Mouse (Mus musculus) embryonic facial prominence, embryonic 15.5 days (tissue): ENCODE measurements around the gene Tmc6. TPM values are rescaled to one million over a fixed set of nuclear protein-coding genes. Genes with fewer than 3 reads are reported as not detected.

Experiments used
- ATAC-seq: fragments of 200-750 bp; cut with Nextera tagmentation; 2 replicates; pipeline ENCODE4 v1.8.0; 2017; ENCODE audit warnings: low read depth, moderate TSS enrichment; ENCODE audit not compliant: insufficient number of reproducible peaks, low FRiP score, low TSS enrichment
- H3K27ac ChIP-seq: fragments of 300-500 bp; sonication (generic); replicated peaks from 2 replicates; pipeline ENCODE4 v1.5.1; 2015; ENCODE audit warnings: mild to moderate bottlenecking, inconsistent platforms
- H3K27me3 ChIP-seq: fragments of 300-500 bp; sonication (generic); 2 replicates; pipeline ENCODE4 v1.6.1; 2015; ENCODE audit warnings: inconsistent platforms
- H3K36me3 ChIP-seq: fragments of 300-500 bp; sonication (generic); 2 replicates; pipeline ENCODE4 v1.6.1; 2015; ENCODE audit warnings: mild to moderate bottlenecking, inconsistent platforms
- H3K4me1 ChIP-seq: fragments of 300-500 bp; sonication (generic); 2 replicates; pipeline ENCODE4 v1.6.1; 2015; ENCODE audit warnings: inconsistent platforms
- H3K4me2 ChIP-seq: fragments of 300-500 bp; sonication (generic); replicated peaks from 2 replicates; pipeline ENCODE4 v1.6.1; 2015; ENCODE audit warnings: mild to moderate bottlenecking, inconsistent platforms
- H3K4me3 ChIP-seq: fragments of 300-500 bp; sonication (generic); replicated peaks from 2 replicates; pipeline ENCODE4 v1.5.1; 2015; ENCODE audit warnings: mild to moderate bottlenecking, inconsistent platforms
- H3K9ac ChIP-seq: fragments of 300-500 bp; sonication (generic); 2 replicates; pipeline ENCODE4 v1.6.1; 2015; ENCODE audit warnings: inconsistent platforms
- H3K9me3 ChIP-seq: fragments of 300-500 bp; sonication (generic); replicated peaks from 2 replicates; pipeline ENCODE4 v1.6.1; 2016; ENCODE audit warnings: inconsistent platforms
- WGBS: fragments of 180-500 bp; shearing (Covaris S2); methylation state at CpG from one replicate; pipeline ENCODE4 v1.1.7; 2015; 5-methylcytosine and 5-hydroxymethylcytosine counted together
- polyA plus RNA-seq: library from polyadenylated mRNA; unstranded; fragments of >200 nt; fragmentation: Nextera tagmentation; extraction: Ambion mirVana; gene quantifications from 2 replicates; pipeline ENCODE4 v1.2.1, GENCODE M21; 2015

Gene Tmc6
- polyA plus RNA-seq, 1 experiment from 2014 or later: 23.2 TPM

DNA sequence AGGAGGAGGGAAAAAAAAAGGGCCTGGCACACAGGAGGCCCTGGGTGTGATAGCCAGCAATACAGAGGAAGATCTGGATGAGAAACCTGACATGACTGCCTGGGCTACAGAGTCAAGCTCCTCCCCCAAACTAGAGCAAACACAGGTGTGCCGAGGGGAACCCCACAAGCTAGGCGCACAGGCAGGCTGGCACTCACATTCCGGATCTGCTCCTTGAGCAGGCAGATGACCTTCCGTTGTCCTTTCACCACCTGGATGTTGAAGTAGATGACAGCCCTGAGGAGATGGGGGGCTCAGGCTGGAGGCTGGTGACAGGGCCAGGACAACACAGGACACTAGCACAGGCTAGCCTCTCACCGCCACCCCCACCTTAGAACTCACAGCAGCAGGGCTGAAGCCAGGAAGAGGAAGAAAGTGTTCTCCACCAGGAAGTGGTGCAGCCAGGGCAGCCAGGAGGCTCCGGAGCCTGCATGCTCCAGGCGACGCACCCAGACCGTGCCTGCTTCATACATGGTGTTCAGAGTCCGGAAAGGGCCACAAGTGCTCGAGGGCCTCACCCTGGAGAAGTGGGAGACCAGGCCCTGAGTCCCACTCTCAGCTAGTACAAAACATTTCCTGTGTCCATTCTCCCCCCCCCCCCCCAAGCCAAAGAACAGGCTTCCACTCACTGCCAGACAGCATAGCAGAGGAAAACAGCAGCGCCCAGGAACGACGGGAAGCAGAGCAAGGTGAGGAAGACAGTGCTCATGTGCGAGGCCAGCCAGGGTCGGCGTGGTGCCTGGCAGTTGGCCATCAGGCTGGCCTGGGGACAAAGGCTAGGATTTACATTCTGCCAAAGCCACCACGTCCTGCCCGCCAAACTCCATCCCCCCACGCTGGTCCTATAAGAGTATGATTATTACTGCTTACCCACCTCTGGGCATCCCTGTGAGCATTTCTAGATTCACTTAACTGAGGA, 13.0 kb downstream of the Tmc6 start:
- Histone ChIP-seq H3K4me3 (no peak overlapping the region), H3K36me3 (peaks cover 43% of the 10 kb centered on the region), H3K9me3 (no peaks in the 10 kb centered on the region), H3K27ac (no peak overlapping the region), H3K4me2 (no peak overlapping the region), H3K9ac (no peak overlapping the region), H3K27me3 (no peaks in the 10 kb centered on the region), H3K4me1 (no peaks in the 10 kb centered on the region; the same call in 1 of the 2 replicates)
- 81% methylated on average over 20 of the region's 20 CpGs for WGBS
- no peak for ATAC-seq

DNA sequence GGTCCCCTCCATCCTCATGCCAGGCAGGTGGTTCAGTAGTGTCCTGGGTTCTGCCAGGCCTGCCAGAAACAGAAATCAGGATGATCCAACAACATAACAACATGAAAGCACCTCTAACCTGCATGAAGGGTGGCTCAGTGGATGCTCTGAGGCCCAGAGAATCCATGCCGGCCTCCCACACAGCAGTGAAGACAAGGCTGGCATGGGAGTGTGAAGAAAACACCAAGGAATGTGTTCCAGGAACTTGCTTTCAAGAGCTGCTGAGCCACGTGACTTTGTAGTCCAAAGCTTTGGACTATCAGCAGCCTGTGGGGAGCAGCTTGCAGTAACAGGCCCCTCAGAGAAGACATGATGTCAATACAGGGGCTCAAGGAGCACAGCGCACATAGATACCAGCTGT, 15.7 kb downstream of the Tmc6 start:
- Histone ChIP-seq H3K9ac (no peak overlapping the region), H3K4me2 (no peak overlapping the region), H3K36me3 (peaks cover 36% of the 10 kb centered on the region), H3K27ac (no peak overlapping the region), H3K9me3 (no peaks in the 10 kb centered on the region), H3K4me3 (no peak overlapping the region), H3K4me1 (no peaks in the 10 kb centered on the region; the same call in 1 of the 2 replicates), H3K27me3 (no peaks in the 10 kb centered on the region)
- WGBS: 81% methylated on average over 3 of the region's 3 CpGs
- no peak for ATAC-seq

- no peaks in the 10 kb centered on the region for H3K27me3 ChIP-seq
- no peaks in the 10 kb centered on the region for H3K9me3 ChIP-seq
- H3K4me1 ChIP-seq: peaks cover 3% of the 10 kb centered on the region; the same call in 1 of the 2 replicates
- WGBS: 88% methylated on average over 5 of the region's 5 CpGs
- peaks cover 43% of the 10 kb centered on the region for H3K36me3 ChIP-seq
- H3K4me3 ChIP-seq: no peak overlapping the region
- no peak overlapping the region for H3K27ac ChIP-seq
- H3K9ac ChIP-seq: no peak overlapping the region
- no peak overlapping the region for H3K4me2 ChIP-seq
- ATAC-seq: no peak
These were observed 16.6 kb downstream of the Tmc6 start for GRCm38 (mm10) chr11:117765361-117765760.

GRCm38 (mm10) chr11:117764319-117764718, 17.7 kb downstream of the Tmc6 start:
- Histone ChIP-seq H3K4me2 (no peak overlapping the region), H3K9me3 (no peaks in the 10 kb centered on the region), H3K9ac (no peak overlapping the region), H3K36me3 (peaks cover 54% of the 10 kb centered on the region), H3K27me3 (no peaks in the 10 kb centered on the region), H3K4me1 (peaks cover 5% of the 10 kb centered on the region; the same call in 1 of the 2 replicates), H3K27ac (0 out of 2 replicates have a peak overlapping the region, but pooled peaks have one; percentile 28), H3K4me3 (no peak overlapping the region)
- 75% methylated on average over 9 of the region's 9 CpGs for WGBS
- no peak for ATAC-seq

GRCm38 (mm10) chr11:117762246-117762645, 19.8 kb downstream of the Tmc6 start:
- Histone ChIP-seq H3K27ac (no peak overlapping the region), H3K4me2 (no peak overlapping the region), H3K4me1 (0 out of 2 replicates have a peak, but pooled peaks cover 5% of the 10 kb centered on the region), H3K36me3 (peaks cover 74% of the 10 kb centered on the region), H3K4me3 (no peak overlapping the region), H3K9ac (no peak overlapping the region), H3K9me3 (no peaks in the 10 kb centered on the region), H3K27me3 (no peaks in the 10 kb centered on the region)
- 84% methylated on average over 12 of the region's 12 CpGs for whole genome bisulfite sequencing
- no peak for ATAC-seq

DNA sequence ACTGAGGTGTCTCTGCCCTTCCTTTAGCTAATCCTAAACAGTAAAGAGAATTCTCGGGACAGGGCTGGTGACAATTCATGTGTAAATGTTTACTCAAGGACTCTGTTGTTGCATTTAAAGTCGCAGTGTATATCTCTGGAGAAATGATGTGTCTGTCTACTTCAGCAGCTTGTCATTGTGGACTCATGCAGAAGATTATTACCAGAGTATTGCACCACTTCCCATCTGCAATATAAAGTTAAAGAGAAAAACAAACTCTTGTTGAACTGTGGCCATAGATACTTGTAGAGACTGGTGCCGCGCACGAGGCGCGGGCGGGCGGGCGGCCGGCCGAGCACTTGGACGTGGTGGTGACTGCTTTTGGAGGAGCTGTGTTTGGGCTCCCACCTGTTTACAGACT, 20.2 kb downstream of the Tmc6 start:
- H3K9me3 ChIP-seq: no peaks in the 10 kb centered on the region

DNA sequence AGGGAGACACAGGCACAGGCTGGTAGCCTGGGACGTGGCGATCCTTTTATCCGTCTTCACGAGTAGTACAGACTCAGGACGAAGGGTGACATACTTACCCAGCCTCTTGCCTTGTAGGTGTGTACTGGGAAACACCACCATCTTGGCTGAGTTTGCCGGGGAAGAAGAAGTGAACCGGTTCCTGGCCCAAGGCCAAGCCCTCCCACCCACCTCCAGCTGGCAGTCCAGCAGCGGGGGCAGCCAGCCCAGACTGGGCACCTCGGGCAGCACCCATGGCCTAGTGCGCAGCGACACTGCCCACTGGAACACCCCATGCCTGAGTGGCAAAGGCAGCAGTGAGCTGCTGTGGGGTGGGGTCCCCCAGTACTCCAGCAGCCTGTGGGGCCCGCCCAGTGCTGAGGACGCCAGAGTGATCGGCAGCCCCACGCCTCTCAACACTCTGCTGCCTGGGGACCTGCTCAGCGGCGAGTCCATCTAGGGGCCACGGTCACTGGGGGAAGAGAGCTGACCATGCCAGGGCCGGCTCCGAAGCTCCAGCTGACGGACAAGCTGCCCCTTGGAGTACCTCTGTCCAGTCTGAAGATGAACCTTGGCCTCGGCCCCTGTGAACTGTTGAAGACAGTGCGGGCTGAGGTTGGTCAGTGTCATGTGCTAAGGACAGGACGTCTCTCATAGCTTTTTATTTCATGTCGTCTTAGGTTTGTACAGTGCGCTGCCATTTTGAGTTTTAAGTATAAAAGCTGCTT, 21.5 kb downstream of the Tmc6 start:
- no peak for ATAC-seq
- H3K27me3 ChIP-seq: no peaks in the 10 kb centered on the region
- H3K27ac ChIP-seq: no peak overlapping the region
- no peak overlapping the region for H3K4me2 ChIP-seq
- WGBS: 89% methylated on average over 26 of the region's 26 CpGs
- H3K4me3 ChIP-seq: no peak overlapping the region
- H3K36me3 ChIP-seq: peaks cover 81% of the 10 kb centered on the region
- no peak overlapping the region for H3K9ac ChIP-seq
- H3K4me1 ChIP-seq: 0 out of 2 replicates have a peak, but pooled peaks cover 5% of the 10 kb centered on the region
- H3K9me3 ChIP-seq: no peaks in the 10 kb centered on the region

More for the DNA sequence above, 20.2 kb downstream of the Tmc6 start:
- Histone ChIP-seq H3K4me3 (no peak overlapping the region), H3K4me2 (no peak overlapping the region), H3K27ac (no peak overlapping the region), H3K36me3 (peaks cover 78% of the 10 kb centered on the region), H3K4me1 (0 out of 2 replicates have a peak, but pooled peaks cover 5% of the 10 kb centered on the region), H3K9ac (no peak overlapping the region), H3K27me3 (no peaks in the 10 kb centered on the region)
- 88% methylated on average over 13 of the region's 13 CpGs for whole genome bisulfite sequencing
- ATAC-seq: no peak

DNA sequence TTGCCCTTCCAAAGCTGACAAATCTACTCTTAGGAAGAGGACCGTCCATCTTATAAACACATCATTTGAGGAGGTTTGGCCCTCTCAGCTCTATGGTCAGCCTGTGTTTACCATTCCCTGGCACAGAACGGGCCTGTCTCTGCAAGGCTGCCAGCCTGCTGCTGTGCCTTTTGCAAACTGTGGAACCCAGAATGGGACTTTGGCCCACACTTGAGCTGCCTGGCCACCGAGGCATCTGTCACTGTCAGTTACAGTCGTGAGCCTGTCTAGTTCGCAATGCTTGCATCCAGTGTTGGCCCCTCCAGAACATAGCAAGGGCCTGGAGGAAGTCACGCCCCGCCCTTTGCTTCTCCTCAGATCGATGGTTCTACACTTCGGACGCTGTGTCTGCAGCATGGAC, 22.7 kb downstream of the Tmc6 start:
- Histone ChIP-seq H3K4me1 (0 out of 2 replicates have a peak, but pooled peaks cover 5% of the 10 kb centered on the region), H3K4me2 (no peak overlapping the region), H3K9ac (no peak overlapping the region), H3K4me3 (no peak overlapping the region), H3K9me3 (no peaks in the 10 kb centered on the region), H3K27ac (no peak overlapping the region), H3K27me3 (no peaks in the 10 kb centered on the region), H3K36me3 (peaks cover 82% of the 10 kb centered on the region)
- no peak for ATAC-seq
- 96% methylated on average over 10 of the region's 10 CpGs for WGBS

DNA sequence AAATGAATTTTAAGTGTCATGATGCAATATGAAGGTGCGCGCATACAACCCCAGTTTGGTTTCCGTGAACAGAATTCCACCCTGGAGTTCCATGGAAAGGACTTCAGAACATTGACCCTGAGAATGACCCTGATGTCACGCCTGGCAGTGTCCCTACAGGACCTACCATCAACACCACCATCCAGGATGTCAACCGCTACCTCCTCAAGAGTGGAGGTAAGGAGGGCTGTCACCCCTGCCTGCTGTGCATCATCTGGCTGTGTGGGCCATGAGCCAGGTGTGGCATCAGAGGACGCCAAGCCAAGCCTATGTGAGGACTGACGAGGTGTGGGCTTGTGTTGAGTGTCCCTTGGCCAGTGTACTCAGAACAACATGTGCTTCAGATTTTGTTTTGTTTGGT, 26.1 kb downstream of the Tmc6 start:
- no peak overlapping the region for H3K4me2 ChIP-seq
- H3K9ac ChIP-seq: no peak overlapping the region
- 0 out of 2 replicates have a peak, but pooled peaks cover 5% of the 10 kb centered on the region for H3K4me1 ChIP-seq
- H3K27me3 ChIP-seq: no peaks in the 10 kb centered on the region
- no peak overlapping the region for H3K27ac ChIP-seq
- no peaks in the 10 kb centered on the region for H3K9me3 ChIP-seq
- ATAC-seq: no peak
- peaks cover 96% of the 10 kb centered on the region for H3K36me3 ChIP-seq
- no peak overlapping the region for H3K4me3 ChIP-seq
- 97% methylated on average over 7 of the region's 7 CpGs for WGBS

- Histone ChIP-seq H3K27ac (no peak overlapping the region), H3K4me3 (no peak overlapping the region), H3K4me1 (no peaks in the 10 kb centered on the region), H3K27me3 (no peaks in the 10 kb centered on the region), H3K4me2 (no peak overlapping the region), H3K9me3 (no peaks in the 10 kb centered on the region), H3K36me3 (peaks cover 92% of the 10 kb centered on the region), H3K9ac (no peak overlapping the region)
- no peak for ATAC-seq
- WGBS: 83% methylated on average over 6 of the region's 6 CpGs
These were observed 30.5 kb downstream of the Tmc6 start for GRCm38 (mm10) chr11:117751544-117751943.

- H3K4me1 ChIP-seq: no peaks in the 10 kb centered on the region
- no peaks in the 10 kb centered on the region for H3K9me3 ChIP-seq
- 95% methylated on average over 10 of the region's 10 CpGs for WGBS
- H3K36me3 ChIP-seq: peaks cover 92% of the 10 kb centered on the region
- H3K9ac ChIP-seq: no peak overlapping the region
- H3K27ac ChIP-seq: no peak overlapping the region
- H3K4me3 ChIP-seq: no peak overlapping the region
- no peak for ATAC-seq
- no peak overlapping the region for H3K4me2 ChIP-seq
- no peaks in the 10 kb centered on the region for H3K27me3 ChIP-seq
These were observed 32.6 kb downstream of the Tmc6 start for GRCm38 (mm10) chr11:117749414-117749813.
